Mouse (Mus musculus) midbrain, postnatal 0 days (tissue): ENCODE measurements at regions not wholly inside any gene's neighbourhood (a gene's known extent, or its start where the extent isn't known, plus 50 kb on each side); places are given as distances from the start of the nearest gene placed in this dataset.

ENCODE experiments used
- ATAC-seq: fragments of 200-750 bp; cut with Nextera tagmentation; 2 replicates; pipeline ENCODE4 v1.8.0; 2017; ENCODE audit warnings: moderate number of reproducible peaks, mild to moderate bottlenecking, moderate TSS enrichment, moderate library complexity; ENCODE audit not compliant: low FRiP score
- DNase-seq: peaks from one replicate; pipeline ENCODE4 v3.0.0-alpha.2; 2015; ENCODE audit warnings: low spot score
- H3K27ac ChIP-seq: fragments of 300-500 bp; sonication (generic); 2 replicates; pipeline ENCODE4 v1.5.1; 2014; ENCODE audit warnings: low read depth, mild to moderate bottlenecking, low read length, mixed read lengths
- H3K27me3 ChIP-seq: fragments of 300-500 bp; sonication (generic); 2 replicates; pipeline ENCODE4 v1.6.1; 2014; ENCODE audit warnings: low read length, control low read depth, mixed read lengths; ENCODE audit not compliant: insufficient read depth
- H3K36me3 ChIP-seq: fragments of 300-500 bp; sonication (generic); 2 replicates; pipeline ENCODE4 v1.6.1; 2014; ENCODE audit warnings: low read length, control low read depth, mixed read lengths; ENCODE audit not compliant: insufficient read depth
- H3K4me1 ChIP-seq: fragments of 300-500 bp; sonication (generic); 2 replicates; pipeline ENCODE4 v1.6.1; 2014; ENCODE audit warnings: mild to moderate bottlenecking, control low read depth, antibody characterized with exemption, low read length, mixed read lengths; ENCODE audit not compliant: insufficient read depth
- H3K4me2 ChIP-seq: fragments of 300-500 bp; sonication (generic); 2 replicates; pipeline ENCODE4 v1.6.1; 2014; ENCODE audit warnings: low read depth, mild to moderate bottlenecking, low read length, mixed read lengths; ENCODE audit not compliant: poor library complexity, severe bottlenecking
- H3K4me3 ChIP-seq: fragments of 300-500 bp; sonication (generic); 2 replicates; pipeline ENCODE4 v1.5.1; 2014; ENCODE audit warnings: low read depth, mild to moderate bottlenecking, low read length, moderate library complexity
- H3K9ac ChIP-seq: fragments of 300-500 bp; sonication (generic); replicated peaks from 2 replicates; pipeline ENCODE4 v1.6.1; 2014; ENCODE audit warnings: mild to moderate bottlenecking, low read length, moderate library complexity, mixed read lengths; ENCODE audit not compliant: poor library complexity, severe bottlenecking
- H3K9me3 ChIP-seq: fragments of 300-500 bp; sonication (generic); 2 replicates; pipeline ENCODE4 v1.6.1; 2016; ENCODE audit warnings: low read length, control low read depth
- CTCF ChIP-seq: IDR thresholded peaks from 2 replicates; pipeline ENCODE4 v1.5.1; 2016; ENCODE audit warnings: antibody characterized with exemption, mild to moderate bottlenecking
- WGBS: fragments of 180-500 bp; shearing (Covaris S2); extraction: QIAGEN DNeasy Blood & Tissue Kit; methylation state at CpG from one replicate; pipeline ENCODE4 v1.1.7; 2014; 5-methylcytosine and 5-hydroxymethylcytosine counted together

- H3K4me2 ChIP-seq: no peak overlapping the region
- no peaks in the 10 kb centered on the region for H3K27me3 ChIP-seq
- ATAC-seq (no peak), DNase-seq (no peak)
- no peaks in the 10 kb centered on the region for H3K36me3 ChIP-seq
- no peak overlapping the region for H3K27ac ChIP-seq
- no peaks in the 10 kb centered on the region for H3K4me1 ChIP-seq
- 81% methylated on average over 14 of the region's 14 CpGs for whole genome bisulfite sequencing
- no peak overlapping the region for H3K9ac ChIP-seq
- H3K4me3 ChIP-seq: no peak overlapping the region
- no peaks in the 10 kb centered on the region for H3K9me3 ChIP-seq
- no peak for TF ChIP-seq CTCF
Measured at GRCm38 (mm10) chr11:19785110-19785509, 139.1 kb upstream of the Spred2 start.

- no peak for DNase-seq
- Histone ChIP-seq H3K9ac (no peak overlapping the region), H3K4me1 (no peaks in the 10 kb centered on the region), H3K27me3 (no peaks in the 10 kb centered on the region), H3K9me3 (no peaks in the 10 kb centered on the region), H3K4me2 (no peak overlapping the region), H3K27ac (no peak overlapping the region), H3K4me3 (no peak overlapping the region), H3K36me3 (no peaks in the 10 kb centered on the region)
- TF ChIP-seq CTCF: no peak
- ATAC-seq: no peak
- WGBS: 48% methylated on average over 4 of the region's 4 CpGs
Measured at GRCm38 (mm10) chr11:19796950-19797670, 127.1 kb upstream of the Spred2 start.

GRCm38 (mm10) chr11:19809359-19809758, 114.8 kb upstream of the Spred2 start:
- no peaks in the 10 kb centered on the region for H3K36me3 ChIP-seq
- no peaks in the 10 kb centered on the region; the same call in 1 of the 2 replicates for H3K27me3 ChIP-seq
- ATAC-seq (no peak), DNase-seq (no peak)
- H3K9ac ChIP-seq: no peak overlapping the region
- no peak overlapping the region for H3K4me2 ChIP-seq
- H3K27ac ChIP-seq: no peak overlapping the region
- no peak overlapping the region for H3K4me3 ChIP-seq
- 88% methylated on average over 7 of the region's 7 CpGs for WGBS
- H3K4me1 ChIP-seq: no peaks in the 10 kb centered on the region
- no peak for TF ChIP-seq CTCF
- H3K9me3 ChIP-seq: no peaks in the 10 kb centered on the region

- Histone ChIP-seq H3K36me3 (no peaks in the 10 kb centered on the region), H3K4me1 (no peaks in the 10 kb centered on the region), H3K9me3 (no peaks in the 10 kb centered on the region), H3K4me3 (no peak overlapping the region), H3K9ac (no peak overlapping the region), H3K27ac (no peak overlapping the region), H3K4me2 (no peak overlapping the region), H3K27me3 (no peaks in the 10 kb centered on the region; the same call in 1 of the 2 replicates)
- ATAC-seq: no peak
- 24% methylated on average over 11 of the region's 12 CpGs for WGBS
- no peak for TF ChIP-seq CTCF
- DNase-seq: no peak
Measured at GRCm38 (mm10) chr11:19811271-19811991, 112.7 kb upstream of the Spred2 start.

GRCm38 (mm10) chr11:19811992-19812690, 112.0 kb upstream of the Spred2 start:
- no peaks in the 10 kb centered on the region for H3K4me1 ChIP-seq
- no peak overlapping the region for H3K9ac ChIP-seq
- no peak for ATAC-seq
- no peak overlapping the region for H3K4me3 ChIP-seq
- WGBS: 23% methylated on average over 10 of the region's 10 CpGs
- no peak for DNase-seq
- no peaks in the 10 kb centered on the region for H3K9me3 ChIP-seq
- H3K36me3 ChIP-seq: no peaks in the 10 kb centered on the region
- no peaks in the 10 kb centered on the region; the same call in 1 of the 2 replicates for H3K27me3 ChIP-seq
- no peak overlapping the region for H3K27ac ChIP-seq
- H3K4me2 ChIP-seq: no peak overlapping the region
- TF ChIP-seq CTCF: no peak

GRCm38 (mm10) chr11:19813549-19813948, 110.6 kb upstream of the Spred2 start:
- Histone ChIP-seq H3K27me3 (no peaks in the 10 kb centered on the region; the same call in 1 of the 2 replicates), H3K4me1 (no peaks in the 10 kb centered on the region), H3K36me3 (no peaks in the 10 kb centered on the region), H3K9ac (no peak overlapping the region), H3K4me3 (no peak overlapping the region), H3K9me3 (no peaks in the 10 kb centered on the region), H3K4me2 (no peak overlapping the region), H3K27ac (no peak overlapping the region)
- ATAC-seq: no peak
- no peak for TF ChIP-seq CTCF
- 64% methylated on average over 7 of the region's 7 CpGs for WGBS
- no peak for DNase-seq
